Mouse (Mus musculus): Measurements from ENCODE around the gene Eri3. TPM values are rescaled to one million over a fixed set of nuclear protein-coding genes. Genes with fewer than 3 reads are reported as not detected.

The Eri3 gene
- polyA plus RNA-seq, 1 experiment = 76.7 TPM

DNA sequence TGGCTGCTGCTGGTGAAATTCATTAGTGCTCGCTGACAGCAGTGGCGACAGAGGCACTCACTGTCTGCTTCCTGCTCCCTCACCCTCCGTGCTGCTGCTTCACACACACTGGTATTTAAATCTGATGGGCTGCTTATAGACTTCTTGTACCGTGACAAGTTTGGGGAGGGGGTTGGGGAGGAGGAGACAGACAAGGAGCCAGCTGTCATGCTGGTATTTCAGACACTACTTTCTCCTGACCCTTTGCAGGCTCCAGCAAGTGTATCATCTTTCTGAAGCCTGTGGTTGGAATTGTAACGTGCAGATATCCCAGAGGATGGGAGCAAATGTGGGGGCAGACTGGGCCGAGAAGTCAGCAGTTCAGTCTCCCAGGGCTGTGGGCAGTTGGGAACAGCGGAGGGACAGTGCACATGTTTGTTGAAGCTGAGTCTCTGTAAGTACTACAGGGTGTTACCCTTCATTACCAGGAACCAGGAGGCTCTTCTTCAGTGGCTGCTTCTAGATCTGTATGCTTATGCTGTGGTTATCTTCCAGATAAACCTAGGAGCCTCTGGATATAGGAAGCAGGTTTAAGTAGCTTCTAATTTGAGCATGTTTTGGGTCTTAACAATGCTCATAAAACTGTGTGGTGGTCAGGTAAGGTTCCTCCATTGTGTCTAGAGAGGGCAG is 59.3 kb downstream of the Eri3 start:
- Histone ChIP-seq H3K27me3 (ENCODE audit: control insufficient read depth, insufficient read depth, low read length) (no peaks in the 10 kb centered on the region), H3K4me1 (ENCODE audit: control insufficient read depth, insufficient read depth, low read length) (no peaks in the 10 kb centered on the region), H3K27ac (ENCODE audit: control insufficient read depth, insufficient read depth, low read depth, low read length) (no peak overlapping the region), H3K36me3 (ENCODE audit: control insufficient read depth, insufficient read depth, low read length) (peaks cover 1% of the 10 kb centered on the region; the same call in 1 of the 2 replicates), H3K4me3 (ENCODE audit: control insufficient read depth, low read depth, low read length) (no peak overlapping the region)
- no peak for TF ChIP-seq POLR2A (IDR thresholded peaks at IDR 0.05; ENCODE audit: control insufficient read depth, low read depth, low read length)
- no peak for TF ChIP-seq CTCF (IDR thresholded peaks at IDR 0.05; ENCODE audit: control insufficient read depth, insufficient read depth, insufficient replicate concordance, low read depth, low read length)

DNA sequence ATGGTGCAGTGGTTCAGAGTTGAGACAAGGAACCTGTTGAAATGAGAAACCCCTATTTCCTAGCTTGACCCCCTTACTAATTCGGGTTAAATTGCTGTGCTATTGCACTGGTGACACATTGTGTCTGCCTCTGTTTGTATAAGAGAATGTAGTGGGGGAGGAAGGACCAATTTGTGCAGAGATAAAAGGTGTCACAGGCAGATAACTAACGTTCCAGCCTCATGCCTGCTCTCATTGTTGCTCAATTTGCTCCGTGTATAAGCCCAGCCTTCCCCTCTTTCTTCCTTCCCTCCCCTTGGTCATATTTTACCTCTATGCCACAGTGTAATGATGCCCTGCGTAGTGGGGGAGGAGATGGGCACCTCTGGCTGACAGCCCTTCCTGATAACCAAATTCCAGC is 61.2 kb downstream of the Eri3 start:
- Histone ChIP-seq H3K27ac (ENCODE audit: control insufficient read depth, insufficient read depth, low read depth, low read length) (no peak overlapping the region), H3K4me1 (ENCODE audit: control insufficient read depth, insufficient read depth, low read length) (no peaks in the 10 kb centered on the region), H3K4me3 (ENCODE audit: control insufficient read depth, low read depth, low read length) (no peak overlapping the region), H3K36me3 (ENCODE audit: control insufficient read depth, insufficient read depth, low read length) (peaks cover 1% of the 10 kb centered on the region), H3K27me3 (ENCODE audit: control insufficient read depth, insufficient read depth, low read length) (no peaks in the 10 kb centered on the region)
- TF ChIP-seq POLR2A (IDR thresholded peaks at IDR 0.05; ENCODE audit: control insufficient read depth, low read depth, low read length) (no peak), CTCF (IDR thresholded peaks at IDR 0.05; ENCODE audit: control insufficient read depth, insufficient read depth, insufficient replicate concordance, low read depth, low read length) (no peak)

DNA sequence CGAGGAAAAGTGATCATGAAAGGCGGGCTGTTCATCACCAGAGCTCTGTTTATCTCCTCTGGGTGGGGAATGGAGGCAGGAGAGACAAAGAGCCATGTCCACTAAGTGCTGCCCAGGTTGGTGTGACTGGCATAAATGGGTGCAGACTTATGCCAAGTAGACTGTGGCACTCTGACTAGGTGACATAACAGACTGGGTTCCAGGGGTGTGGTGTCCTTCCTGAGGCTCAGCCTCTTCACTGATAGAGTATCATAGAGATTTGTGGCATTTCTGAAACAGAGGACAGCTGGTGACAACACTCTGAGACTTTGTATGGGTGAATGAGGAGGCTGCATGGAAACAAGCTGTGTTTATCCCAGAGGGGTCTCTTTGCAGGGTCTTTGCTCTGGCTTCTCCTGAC is 61.6 kb downstream of the Eri3 start:
- Histone ChIP-seq H3K4me3 (ENCODE audit: control insufficient read depth, low read depth, low read length) (no peak overlapping the region), H3K4me1 (ENCODE audit: control insufficient read depth, insufficient read depth, low read length) (no peaks in the 10 kb centered on the region), H3K36me3 (ENCODE audit: control insufficient read depth, insufficient read depth, low read length) (peaks cover 1% of the 10 kb centered on the region), H3K27me3 (ENCODE audit: control insufficient read depth, insufficient read depth, low read length) (no peaks in the 10 kb centered on the region), H3K27ac (ENCODE audit: control insufficient read depth, insufficient read depth, low read depth, low read length) (no peak overlapping the region)
- TF ChIP-seq POLR2A (IDR thresholded peaks at IDR 0.05; ENCODE audit: control insufficient read depth, low read depth, low read length) (no peak), CTCF (IDR thresholded peaks at IDR 0.05; ENCODE audit: control insufficient read depth, insufficient read depth, insufficient replicate concordance, low read depth, low read length) (no peak)

DNA sequence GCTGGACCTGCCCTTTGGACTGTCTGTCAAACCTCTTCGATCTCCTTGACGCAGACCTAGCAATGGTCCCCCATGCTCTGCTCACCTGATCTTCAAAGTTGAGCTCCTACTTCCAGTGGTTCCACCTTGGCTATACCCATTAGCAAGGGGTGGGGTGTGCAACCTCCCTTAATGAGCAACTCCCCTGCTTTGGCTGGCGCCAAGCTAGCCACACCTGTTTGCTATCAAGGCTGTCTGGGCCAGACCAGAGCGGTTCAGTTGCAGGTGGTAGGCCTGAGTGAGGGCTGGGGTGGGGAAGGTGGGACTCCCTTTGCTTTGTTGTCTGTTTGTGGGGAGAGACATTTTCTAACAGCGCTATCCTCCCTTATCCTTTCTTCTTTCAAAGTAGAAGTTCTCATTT is 62.5 kb downstream of the Eri3 start:
- TF ChIP-seq POLR2A (IDR thresholded peaks at IDR 0.05; ENCODE audit: control insufficient read depth, low read depth, low read length) (no peak), CTCF (IDR thresholded peaks at IDR 0.05; ENCODE audit: control insufficient read depth, insufficient read depth, insufficient replicate concordance, low read depth, low read length) (no peak)
- Histone ChIP-seq H3K27me3 (ENCODE audit: control insufficient read depth, insufficient read depth, low read length) (no peaks in the 10 kb centered on the region), H3K36me3 (ENCODE audit: control insufficient read depth, insufficient read depth, low read length) (peaks cover 1% of the 10 kb centered on the region), H3K27ac (ENCODE audit: control insufficient read depth, insufficient read depth, low read depth, low read length) (no peak overlapping the region), H3K4me1 (ENCODE audit: control insufficient read depth, insufficient read depth, low read length) (no peaks in the 10 kb centered on the region), H3K4me3 (ENCODE audit: control insufficient read depth, low read depth, low read length) (no peak overlapping the region)

DNA sequence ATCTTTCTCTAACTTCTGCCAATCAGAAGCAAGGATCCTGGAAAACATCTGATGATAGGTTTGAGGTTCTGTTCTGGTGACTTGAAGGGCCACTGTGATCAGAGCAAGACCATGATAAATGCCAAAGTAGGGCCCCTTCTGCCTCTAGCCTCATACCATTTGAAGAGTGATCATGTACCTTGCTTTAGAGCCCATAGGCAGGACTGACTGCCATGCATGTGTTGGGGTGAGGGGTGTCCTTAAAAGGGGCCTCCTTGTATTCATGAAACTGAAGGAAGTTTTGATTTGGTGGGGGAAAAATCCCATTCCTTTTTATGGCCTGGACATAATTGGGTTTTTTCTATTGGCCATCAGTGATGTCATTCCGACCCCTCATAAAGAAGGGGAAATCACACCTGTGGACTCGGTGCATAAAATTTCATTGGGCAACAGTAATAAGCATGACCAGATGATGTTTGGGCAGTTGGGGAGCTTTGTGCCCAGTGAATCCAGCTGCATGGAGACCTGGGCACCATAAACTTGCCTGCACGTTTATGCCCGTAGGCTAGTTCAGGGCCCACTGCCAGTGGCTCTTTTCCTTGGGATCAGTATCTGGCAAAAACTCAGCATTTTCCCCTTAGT is 63.1 kb downstream of the Eri3 start:
- Histone ChIP-seq H3K4me1 (ENCODE audit: control insufficient read depth, insufficient read depth, low read length) (no peaks in the 10 kb centered on the region), H3K4me3 (ENCODE audit: control insufficient read depth, low read depth, low read length) (no peak overlapping the region), H3K27me3 (ENCODE audit: control insufficient read depth, insufficient read depth, low read length) (no peaks in the 10 kb centered on the region), H3K27ac (ENCODE audit: control insufficient read depth, insufficient read depth, low read depth, low read length) (no peak overlapping the region), H3K36me3 (ENCODE audit: control insufficient read depth, insufficient read depth, low read length) (peaks cover 1% of the 10 kb centered on the region)
- TF ChIP-seq CTCF (IDR thresholded peaks at IDR 0.05; ENCODE audit: control insufficient read depth, insufficient read depth, insufficient replicate concordance, low read depth, low read length) (no peak), POLR2A (IDR thresholded peaks at IDR 0.05; ENCODE audit: control insufficient read depth, low read depth, low read length) (no peak)

- Histone ChIP-seq H3K4me1 (ENCODE audit: control insufficient read depth, insufficient read depth, low read length) (no peaks in the 10 kb centered on the region), H3K27ac (ENCODE audit: control insufficient read depth, insufficient read depth, low read depth, low read length) (no peak overlapping the region), H3K4me3 (ENCODE audit: control insufficient read depth, low read depth, low read length) (no peak overlapping the region), H3K36me3 (ENCODE audit: control insufficient read depth, insufficient read depth, low read length) (peaks cover 1% of the 10 kb centered on the region), H3K27me3 (ENCODE audit: control insufficient read depth, insufficient read depth, low read length) (no peaks in the 10 kb centered on the region)
- no peak for TF ChIP-seq POLR2A (IDR thresholded peaks at IDR 0.05; ENCODE audit: control insufficient read depth, low read depth, low read length)
- TF ChIP-seq CTCF (IDR thresholded peaks at IDR 0.05; ENCODE audit: control insufficient read depth, insufficient read depth, insufficient replicate concordance, low read depth, low read length) = no peak
Observed at GRCm38 (mm10) chr4:117616600-117616999, 66.4 kb downstream of the Eri3 start.

GRCm38 (mm10) chr4:117622270-117622669 is 72.1 kb downstream of the Eri3 start:
- Histone ChIP-seq H3K4me1 (ENCODE audit: control insufficient read depth, insufficient read depth, low read length) (no peaks in the 10 kb centered on the region), H3K27me3 (ENCODE audit: control insufficient read depth, insufficient read depth, low read length) (no peaks in the 10 kb centered on the region), H3K27ac (ENCODE audit: control insufficient read depth, insufficient read depth, low read depth, low read length) (no peak overlapping the region), H3K4me3 (ENCODE audit: control insufficient read depth, low read depth, low read length) (no peak overlapping the region), H3K36me3 (ENCODE audit: control insufficient read depth, insufficient read depth, low read length) (peaks cover 2% of the 10 kb centered on the region)
- TF ChIP-seq POLR2A (IDR thresholded peaks at IDR 0.05; ENCODE audit: control insufficient read depth, low read depth, low read length) = no peak
- no peak for TF ChIP-seq CTCF (IDR thresholded peaks at IDR 0.05; ENCODE audit: control insufficient read depth, insufficient read depth, insufficient replicate concordance, low read depth, low read length)
